Mouse (Mus musculus): ENCODE results near the gene Cyp3a13.

DNA sequence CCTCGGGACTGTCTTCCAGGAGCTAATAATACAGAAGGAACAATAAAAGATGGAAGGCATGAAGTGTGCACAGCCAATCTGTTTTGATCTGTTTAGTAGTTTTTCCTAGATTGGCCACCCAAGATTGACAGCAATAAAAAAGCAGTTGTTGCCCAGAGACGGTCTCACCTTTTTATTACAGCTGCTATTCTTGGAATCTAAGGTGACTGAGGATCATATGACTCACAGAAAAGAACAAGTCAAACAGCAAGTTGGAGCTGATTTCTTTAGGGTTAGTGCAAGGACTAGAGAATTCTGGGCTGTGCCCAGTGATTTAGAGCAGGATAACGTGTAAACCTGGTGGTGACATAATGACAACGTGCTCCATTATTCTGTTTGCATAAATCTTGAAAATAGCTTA, 19.5 kb upstream of the Cyp3a13 start:
- no peak for TF ChIP-seq CTCF (IDR thresholded peaks at IDR 0.05)
- TF ChIP-seq EP300 (IDR thresholded peaks at IDR 0.05), result no peak

Data from lung, postnatal 0 days (tissue).